Mouse (Mus musculus) midbrain, embryonic 16.5 days (tissue): ENCODE measurements around the gene 4930402K13Rik. TPM values are rescaled to one million over a fixed set of nuclear protein-coding genes. Genes with fewer than 3 reads are reported as not detected.

Experiments
- ATAC-seq: fragments of 200-750 bp; cut with Nextera tagmentation; 2 replicates; pipeline ENCODE4 v1.8.0; 2017; ENCODE audit warnings: moderate TSS enrichment
- H3K27ac ChIP-seq: fragments of 300-500 bp; sonication (generic); 2 replicates; pipeline ENCODE4 v1.5.1; 2014; ENCODE audit warnings: mild to moderate bottlenecking, low read length, mixed read lengths
- H3K27me3 ChIP-seq: fragments of 300-500 bp; sonication (generic); 2 replicates; pipeline ENCODE4 v1.6.1; 2014; ENCODE audit warnings: low read depth, low read length, mixed read lengths; ENCODE audit not compliant: control insufficient read depth, insufficient read depth
- H3K36me3 ChIP-seq: fragments of 300-500 bp; sonication (generic); 2 replicates; pipeline ENCODE4 v1.6.1; 2014; ENCODE audit warnings: mild to moderate bottlenecking, low read length, moderate library complexity, mixed read lengths; ENCODE audit not compliant: control insufficient read depth, insufficient read depth
- H3K4me1 ChIP-seq: fragments of 300-500 bp; sonication (generic); 2 replicates; pipeline ENCODE4 v1.6.1; 2014; ENCODE audit warnings: mild to moderate bottlenecking, low read length, mixed read lengths; ENCODE audit not compliant: control insufficient read depth, insufficient read depth
- H3K4me2 ChIP-seq: fragments of 300-500 bp; sonication (generic); 2 replicates; pipeline ENCODE4 v1.6.1; 2014; ENCODE audit warnings: mild to moderate bottlenecking, low read length, mixed read lengths
- H3K4me3 ChIP-seq: fragments of 300-500 bp; sonication (generic); 2 replicates; pipeline ENCODE4 v1.5.1; 2014; ENCODE audit warnings: low read depth, mild to moderate bottlenecking, low read length, moderate library complexity, mixed read lengths
- H3K9ac ChIP-seq: fragments of 300-500 bp; sonication (generic); 2 replicates; pipeline ENCODE4 v1.6.1; 2014; ENCODE audit warnings: low read depth, low read length, mixed read lengths
- H3K9me3 ChIP-seq: fragments of 300-500 bp; sonication (generic); replicated peaks from 2 replicates; pipeline ENCODE4 v1.6.1; 2014; ENCODE audit warnings: mild to moderate bottlenecking, low read length, mixed read lengths; ENCODE audit not compliant: control insufficient read depth, poor library complexity, severe bottlenecking
- WGBS: fragments of 180-500 bp; shearing (Covaris S2); extraction: QIAGEN DNeasy Blood & Tissue Kit; methylation state at CpG from one replicate; pipeline ENCODE4 v1.1.7; 2014; 5-methylcytosine and 5-hydroxymethylcytosine counted together
- polyA plus RNA-seq: library from polyadenylated mRNA; unstranded; fragments of >200 nt; fragmentation: Nextera tagmentation; extraction: Ambion mirVana; gene quantifications from 2 replicates; pipeline ENCODE4 v1.2.1, GENCODE M21; 2015

The 4930402K13Rik gene
- polyA plus RNA-seq, 1 experiment from 2014 or later = not detected

- Histone ChIP-seq H3K9me3 (no peaks in the 10 kb centered on the region), H3K36me3 (no peaks in the 10 kb centered on the region), H3K27ac (no peak overlapping the region), H3K9ac (no peak overlapping the region), H3K4me2 (no peak overlapping the region), H3K4me1 (no peaks in the 10 kb centered on the region), H3K4me3 (no peak overlapping the region), H3K27me3 (no peaks in the 10 kb centered on the region)
- WGBS = 79% methylated on average over 4 of the region's 4 CpGs
- ATAC-seq = no peak
These were observed 35.1 kb downstream of the 4930402K13Rik start for GRCm38 (mm10) chrX:9139290-9139948.

DNA sequence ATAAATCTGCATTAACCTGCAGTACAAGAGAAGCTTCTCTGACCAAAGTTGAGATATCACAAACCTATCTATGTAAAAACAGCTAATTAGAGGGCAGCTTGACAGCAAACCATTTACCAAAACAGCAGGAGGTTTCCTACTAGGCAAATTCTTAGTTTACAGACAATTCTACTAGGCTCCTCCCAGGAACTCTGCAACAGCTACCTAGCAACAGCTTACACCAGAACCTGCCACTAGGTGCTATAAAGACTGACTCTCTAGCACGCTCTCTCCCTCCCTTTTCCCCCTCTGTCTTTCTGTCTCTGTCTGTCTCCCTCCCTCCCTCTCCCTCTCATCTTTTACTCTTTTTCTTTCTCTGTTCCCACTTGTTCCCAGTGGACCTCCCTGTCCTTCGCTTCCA lies 38.3 kb downstream of the 4930402K13Rik start:
- Histone ChIP-seq H3K9me3 (no peaks in the 10 kb centered on the region), H3K9ac (no peak overlapping the region), H3K27ac (no peak overlapping the region), H3K36me3 (no peaks in the 10 kb centered on the region), H3K4me2 (no peak overlapping the region), H3K4me3 (no peak overlapping the region), H3K4me1 (no peaks in the 10 kb centered on the region), H3K27me3 (no peaks in the 10 kb centered on the region)
- no peak for ATAC-seq
- WGBS = 41% methylated on average over 2 of the region's 2 CpGs

Other genes starting within 250 kb of the 4930402K13Rik start
- not detected in 2 replicates for gene Gm5751, start 230.3 kb upstream of the 4930402K13Rik start, polyA plus RNA-seq
- gene B630019K06Rik, start 212.2 kb upstream of the 4930402K13Rik start, polyA plus RNA-seq = 26.9 and 27.0 TPM in 2 replicates
- gene Fthl17b, start 141.6 kb upstream of the 4930402K13Rik start, polyA plus RNA-seq = not detected in 2 replicates
- gene Fthl17c, start 128.0 kb upstream of the 4930402K13Rik start, polyA plus RNA-seq = not detected in 2 replicates
- not detected in 2 replicates for gene Fthl17d, start 117.8 kb upstream of the 4930402K13Rik start, polyA plus RNA-seq
- gene Fthl17e, start 71.1 kb upstream of the 4930402K13Rik start, polyA plus RNA-seq = not detected in 2 replicates
- gene Fthl17f, start 41.5 kb upstream of the 4930402K13Rik start, polyA plus RNA-seq = not detected in 2 replicates
- gene Lancl3, start 95.3 kb downstream of the 4930402K13Rik start, polyA plus RNA-seq = 5.1 and 5.6 TPM in 2 replicates
- 0.24 TPM in 1 of 2 replicates, not detected in the other for gene Gm14862, start 152.3 kb downstream of the 4930402K13Rik start, polyA plus RNA-seq
- gene Xk, start 168.2 kb downstream of the 4930402K13Rik start, polyA plus RNA-seq = 5.3 and 5.4 TPM in 2 replicates
- gene H2al1m, start 179.2 kb downstream of the 4930402K13Rik start, polyA plus RNA-seq = not detected in 2 replicates
- not detected in 2 replicates for gene H2al1k, start 246.1 kb downstream of the 4930402K13Rik start, polyA plus RNA-seq